Mouse (Mus musculus) embryonic fibroblast, embryonic 13.5 days (primary cell): ENCODE data around the gene Saa4.

Source experiments
- CTCF ChIP-seq: IDR thresholded peaks from 2 replicates; pipeline ENCODE4 v1.5.1; 2011; ENCODE audit warnings: mild to moderate bottlenecking, control low read depth, low read length, moderate library complexity, borderline replicate concordance; ENCODE audit not compliant: insufficient read depth
- POLR2A ChIP-seq: IDR thresholded peaks from 2 replicates; pipeline ENCODE4 v1.6.1; 2011; ENCODE audit warnings: low read depth, mild to moderate bottlenecking, control low read depth, low read length, moderate library complexity

DNA sequence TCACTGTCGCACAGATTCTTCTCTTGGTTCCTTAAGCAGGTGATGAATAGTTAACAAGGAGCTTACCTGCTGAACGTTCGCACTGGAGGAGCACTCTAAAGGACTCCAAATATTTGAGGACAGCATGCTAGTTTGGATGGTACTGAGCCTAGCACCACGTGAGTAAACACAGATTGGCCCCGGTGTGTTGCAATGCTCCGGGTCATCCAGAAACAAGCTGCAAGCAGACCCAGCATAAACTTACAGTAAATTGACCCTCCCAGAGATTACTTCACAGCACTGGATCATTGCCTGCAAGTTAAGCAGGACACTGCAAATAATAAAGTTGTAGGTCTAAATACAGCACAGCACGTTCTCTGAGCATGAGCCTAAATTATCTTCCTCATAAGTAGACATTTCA is 12.9 kb downstream of the Saa4 start:
- TF ChIP-seq CTCF (no peak), POLR2A (no peak)
